Mouse (Mus musculus): ENCODE results near the gene Gstm2.

DNA sequence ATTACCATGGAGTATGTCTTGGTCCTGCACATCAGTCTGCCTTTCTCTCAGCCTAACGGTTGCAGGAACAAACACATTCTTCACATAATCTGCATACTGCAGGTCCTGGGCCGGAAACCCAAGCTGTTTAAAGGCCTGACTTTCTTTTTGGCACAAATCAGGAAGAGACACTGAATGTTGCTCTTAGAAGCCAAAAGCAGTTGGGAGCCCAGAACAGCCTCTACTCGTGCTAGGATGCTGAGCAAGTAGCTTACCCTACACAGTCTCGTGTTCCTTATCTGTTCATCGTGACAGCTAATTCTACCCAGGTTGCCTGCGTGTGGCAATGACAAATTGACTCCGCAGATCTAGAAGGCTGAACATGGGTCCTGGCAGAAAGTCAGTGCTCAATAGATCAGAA, 45.7 kb downstream of the Gstm2 start:
- TF ChIP-seq TAL1 (IDR thresholded peaks at IDR 0.05; ENCODE audit: low read length) (no peak), GATA1 (IDR thresholded peaks at IDR 0.05; ENCODE audit: low read length) (no peak)
